Mouse (Mus musculus): ENCODE results near the gene Zbtb34.

DNA sequence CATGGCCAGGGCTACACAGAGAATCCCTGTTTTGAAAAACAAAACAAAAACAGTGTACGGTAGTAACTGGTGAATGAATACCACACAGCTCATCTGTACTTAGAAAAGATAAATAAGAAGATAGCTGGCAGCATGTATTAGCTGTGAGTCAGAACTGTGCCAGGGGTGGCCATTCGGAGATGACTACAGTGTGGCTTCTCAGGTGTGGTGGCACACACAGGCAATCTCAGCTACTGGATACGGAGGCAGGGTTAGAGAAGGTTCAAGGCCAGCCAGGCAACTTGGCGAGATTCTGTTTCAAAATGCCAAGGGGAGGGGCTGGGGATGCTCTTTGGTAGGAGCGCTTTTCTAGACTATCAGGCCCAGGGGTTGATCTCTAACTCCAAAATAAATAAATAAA lies 14.6 kb upstream of the Zbtb34 start:
- TF ChIP-seq POLR2A (IDR thresholded peaks at IDR 0.05; ENCODE audit: borderline replicate concordance, control insufficient read depth, low read depth, low read length) = no peak
- TF ChIP-seq CTCF (IDR thresholded peaks at IDR 0.05; ENCODE audit: control insufficient read depth, insufficient read depth, low read length) = no peak

Data from bone marrow, adult 2 months (tissue).